In genomic region chr1:153894979-153895378, GRCm38 (mm10) we compare ENCODE assay signal across 10 mouse cellular contexts. TPM values are rescaled to one million over a fixed set of nuclear protein-coding genes. Genes with fewer than 3 reads are reported as not detected.
DNase-seq lines count a peak whose midpoint lies in the region; ATAC-seq lines count a peak whose summit lies in the region.
"Had no signal": no experiment of that assay in that cellular context is flagged by ENCODE, and none has a peak within 500 bp of the region (broad histone marks: within the 10 kb centered on the region; RNA-seq: fewer than 3 reads in every experiment).

No protein-coding gene starts in this region.

- no peak overlapping the region for H3K4me3 ChIP-seq in intestine, embryonic 14.5 days (ENCODE audit: low read depth, low read length)
- H3K4me3 ChIP-seq in intestine, embryonic 16.5 days (ENCODE audit: low read length): no peak overlapping the region
- H3K4me3 ChIP-seq: embryonic facial prominence, embryonic 12.5 days had no signal

- H3K36me3 ChIP-seq in intestine, embryonic 14.5 days (ENCODE audit: control insufficient read depth, insufficient read depth, low read length): no peaks in the 10 kb centered on the region
- no peaks in the 10 kb centered on the region for H3K36me3 ChIP-seq in intestine, embryonic 16.5 days (ENCODE audit: control insufficient read depth, insufficient read depth, low read length)
- H3K36me3 ChIP-seq: embryonic facial prominence, embryonic 12.5 days had no signal

- 33% methylated on average over 5 of the region's 5 CpGs for WGBS in intestine, embryonic 14.5 days
- WGBS in intestine, embryonic 16.5 days: 34% methylated on average over 5 of the region's 5 CpGs

- ATAC-seq in intestine, embryonic 14.5 days (replicated peaks; ENCODE audit: low FRiP score, low TSS enrichment, low read depth): no peak
- no peak for ATAC-seq in intestine, embryonic 16.5 days
- ATAC-seq in granulocyte monocyte progenitor cell, adult 5-6 weeks (replicated peaks; ENCODE audit: poor library complexity, severe bottlenecking): peak; percentile 38
- ATAC-seq in megakaryocyte progenitor cell, adult 5-6 weeks (replicated peaks; ENCODE audit: poor library complexity): peak; percentile 55

- H3K4me1 ChIP-seq in intestine, embryonic 14.5 days (replicated peaks; ENCODE audit: control insufficient read depth, insufficient read depth, low read length): peaks cover 5% of the 10 kb centered on the region; the same call in 1 of the 2 replicates
- H3K4me1 ChIP-seq in intestine, embryonic 16.5 days (ENCODE audit: control insufficient read depth, insufficient read depth, low read length): peaks cover 3% of the 10 kb centered on the region; the same call in 1 of the 2 replicates
- H3K4me1 ChIP-seq: embryonic facial prominence, embryonic 12.5 days had no signal

- no peak overlapping the region for H3K9ac ChIP-seq in intestine, embryonic 14.5 days (ENCODE audit: low read length)
- H3K9ac ChIP-seq in intestine, embryonic 16.5 days (ENCODE audit: low read depth, low read length): no peak overlapping the region
- H3K9ac ChIP-seq: embryonic facial prominence, embryonic 12.5 days had no signal

- DNase-seq in intestine, embryonic 14.5 days (ENCODE audit: low spot score): peak; percentile 83
- DNase-seq in adipocyte (ENCODE audit: low spot score): peak; percentile 90
- DNase-seq in embryo, embryonic 10.5 days (ENCODE audit: low spot score): peak; percentile 89
- peak; percentile 82 for DNase-seq in layer of hippocampus, postnatal 10 days (ENCODE audit: low spot score in 2 of 2)
- DNase-seq in spleen, postnatal 4 days (ENCODE audit: low spot score in 2 of 2): peak; percentile 69 to 83

- H3K27me3 ChIP-seq in intestine, embryonic 14.5 days (replicated peaks; ENCODE audit: control insufficient read depth, insufficient read depth, low read length): no peaks in the 10 kb centered on the region
- H3K27me3 ChIP-seq in intestine, embryonic 16.5 days (replicated peaks; ENCODE audit: control insufficient read depth, insufficient read depth, low read length): no peaks in the 10 kb centered on the region
- H3K27me3 ChIP-seq: embryonic facial prominence, embryonic 12.5 days had no signal

- H3K27ac ChIP-seq in intestine, embryonic 14.5 days (ENCODE audit: low read depth): no peak overlapping the region
- H3K27ac ChIP-seq in intestine, embryonic 16.5 days (ENCODE audit: low read length): no peak overlapping the region
- H3K27ac ChIP-seq: embryonic facial prominence, embryonic 12.5 days had no signal

- no peak overlapping the region for H3K4me2 ChIP-seq in intestine, embryonic 14.5 days (ENCODE audit: low read length)
- no peak overlapping the region for H3K4me2 ChIP-seq in intestine, embryonic 16.5 days (ENCODE audit: low read depth, low read length)
- H3K4me2 ChIP-seq: embryonic facial prominence, embryonic 12.5 days had no signal

- no peaks in the 10 kb centered on the region for H3K9me3 ChIP-seq in intestine, embryonic 14.5 days (ENCODE audit: control insufficient read depth, low read length)
- no peaks in the 10 kb centered on the region for H3K9me3 ChIP-seq in intestine, embryonic 16.5 days (ENCODE audit: control insufficient read depth, low read length)
- H3K9me3 ChIP-seq: embryonic facial prominence, embryonic 12.5 days had no signal

RNA-seq across cellular contexts. Expression of gene Teddm1a, which starts 3.4 kb away (rescaled TPM):
- polyA plus RNA-seq in intestine, embryonic 14.5 days (2014; fragmentation: Nextera tagmentation; extraction: Ambion mirVana): not detected in 2 replicates
- polyA plus RNA-seq in intestine, embryonic 16.5 days (2015; fragmentation: Nextera tagmentation; extraction: Ambion mirVana): not detected in 2 replicates
- not detected in 2 replicates for total RNA-seq in granulocyte monocyte progenitor cell, adult 5-6 weeks (2014; fragmentation: Nextera tagmentation)
- total RNA-seq in granulocyte monocyte progenitor cell, adult 5-6 weeks (2017): not detected in 2 replicates
- total RNA-seq in layer of hippocampus, postnatal 10 days (2021): not detected
- not detected in 2 replicates for total RNA-seq in megakaryocyte progenitor cell, adult 5-6 weeks (2015)
- not detected in 2 replicates for total RNA-seq in megakaryocyte progenitor cell, adult 5-6 weeks (2017)
- polyA plus RNA-seq: embryonic facial prominence, embryonic 12.5 days; neural tube, embryonic 14.5 days had no signal

RNA-seq across cellular contexts. Expression of gene Glul, which starts 4.8 kb away (rescaled TPM):
- 91.7 and 104 TPM in 2 replicates for polyA plus RNA-seq in intestine, embryonic 14.5 days (2014; fragmentation: Nextera tagmentation; extraction: Ambion mirVana)
- polyA plus RNA-seq in intestine, embryonic 16.5 days (2015; fragmentation: Nextera tagmentation; extraction: Ambion mirVana): 61.0 and 66.0 TPM in 2 replicates
- total RNA-seq in granulocyte monocyte progenitor cell, adult 5-6 weeks (2014; fragmentation: Nextera tagmentation): 60.4 and 67.3 TPM in 2 replicates
- 50.7 and 59.0 TPM in 2 replicates for total RNA-seq in granulocyte monocyte progenitor cell, adult 5-6 weeks (2017)
- 1,000 to 10,000 TPM; 1,051 to 1,097 TPM for total RNA-seq in layer of hippocampus, postnatal 10 days (2021)
- total RNA-seq in megakaryocyte progenitor cell, adult 5-6 weeks (2015): 32.1 and 35.2 TPM in 2 replicates
- total RNA-seq in megakaryocyte progenitor cell, adult 5-6 weeks (2017): 46.2 and 55.2 TPM in 2 replicates

RNA-seq across cellular contexts. Expression of gene Teddm2, which starts 5.0 kb away (rescaled TPM):
- 0.35 and 0.42 TPM in 2 replicates for polyA plus RNA-seq in intestine, embryonic 14.5 days (2014; fragmentation: Nextera tagmentation; extraction: Ambion mirVana)
- polyA plus RNA-seq in intestine, embryonic 16.5 days (2015; fragmentation: Nextera tagmentation; extraction: Ambion mirVana): 0.18 and 0.21 TPM in 2 replicates
- 0.11 TPM in 1 of 2 replicates, not detected in the other for total RNA-seq in granulocyte monocyte progenitor cell, adult 5-6 weeks (2014; fragmentation: Nextera tagmentation)
- not detected in 2 replicates for total RNA-seq in granulocyte monocyte progenitor cell, adult 5-6 weeks (2017)
- 1 to 10 TPM; 1.7 to 2.7 TPM for total RNA-seq in layer of hippocampus, postnatal 10 days (2021)
- total RNA-seq in megakaryocyte progenitor cell, adult 5-6 weeks (2015): 0.05 and 0.10 TPM in 2 replicates
- 0.24 TPM in 1 of 2 replicates, not detected in the other for total RNA-seq in megakaryocyte progenitor cell, adult 5-6 weeks (2017)

RNA-seq across cellular contexts. Expression of gene Teddm1b, which starts 20.8 kb away (rescaled TPM):
- polyA plus RNA-seq in intestine, embryonic 14.5 days (2014; fragmentation: Nextera tagmentation; extraction: Ambion mirVana): 0.14 and 0.28 TPM in 2 replicates
- 0.07 and 0.10 TPM in 2 replicates for polyA plus RNA-seq in intestine, embryonic 16.5 days (2015; fragmentation: Nextera tagmentation; extraction: Ambion mirVana)
- not detected in 2 replicates for total RNA-seq in granulocyte monocyte progenitor cell, adult 5-6 weeks (2014; fragmentation: Nextera tagmentation)
- not detected in 2 replicates for total RNA-seq in granulocyte monocyte progenitor cell, adult 5-6 weeks (2017)
- not detected for total RNA-seq in layer of hippocampus, postnatal 10 days (2021)
- total RNA-seq in megakaryocyte progenitor cell, adult 5-6 weeks (2015): not detected in 2 replicates
- not detected in 2 replicates for total RNA-seq in megakaryocyte progenitor cell, adult 5-6 weeks (2017)

RNA-seq across cellular contexts. Expression of gene Rgsl1, which starts 51.0 kb away (rescaled TPM):
- polyA plus RNA-seq in intestine, embryonic 14.5 days (2014; fragmentation: Nextera tagmentation; extraction: Ambion mirVana): 0.08 and 0.22 TPM in 2 replicates
- not detected in 2 replicates for polyA plus RNA-seq in intestine, embryonic 16.5 days (2015; fragmentation: Nextera tagmentation; extraction: Ambion mirVana)
- total RNA-seq in granulocyte monocyte progenitor cell, adult 5-6 weeks (2014; fragmentation: Nextera tagmentation): not detected in 2 replicates
- total RNA-seq in granulocyte monocyte progenitor cell, adult 5-6 weeks (2017): not detected in 2 replicates
- under 1 TPM; 0.57 to 0.71 TPM for total RNA-seq in layer of hippocampus, postnatal 10 days (2021)
- total RNA-seq in megakaryocyte progenitor cell, adult 5-6 weeks (2015): 0.59 TPM in 1 of 2 replicates, not detected in the other
- total RNA-seq in megakaryocyte progenitor cell, adult 5-6 weeks (2017): 0.42 TPM in 1 of 2 replicates, not detected in the other

Comparison
In these comparisons a context has a peak if more than half of its experiments do, and no peak if none do; other contexts are left out.
1. ATAC-seq: peak in granulocyte monocyte progenitor cell, adult 5-6 weeks (single experiment) and megakaryocyte progenitor cell, adult 5-6 weeks (single experiment); none in intestine, embryonic 14.5 days (single experiment) and intestine, embryonic 16.5 days (single experiment).
2. RNA of gene Glul, which starts 4.8 kb away (total RNA-seq): 1,051 to 1,097 TPM in layer of hippocampus, postnatal 10 days; 50.7 to 67.3 TPM in granulocyte monocyte progenitor cell, adult 5-6 weeks and 32.1 to 55.2 TPM in megakaryocyte progenitor cell, adult 5-6 weeks; every median in the first group is over 10 times any median in the second.
3. Peak in every context shown above with its lines, with median percentiles within 50 percentile points of each other: DNase-seq.